Mouse (Mus musculus): ENCODE measurements around the gene Serpinb3c.
"Not testable (repeated sequence)": the region's sequence is repeated elsewhere in the genome, so short reads cannot be mapped to it uniquely, and the experiment has no call there.

The Serpinb3c gene

GRCm38 (mm10) chr1:107278261-107278660 lies at the start of gene Serpinb3c, which contains the start of gene Serpinb3b:
TSS of gene Serpinb3c (minus strand) at chr1:107278371.
TSS of gene Serpinb3b (minus strand) at chr1:107278361.
- DNase-seq (ENCODE audit: low read depth, low spot score), result not testable (repeated sequence)

DNA sequence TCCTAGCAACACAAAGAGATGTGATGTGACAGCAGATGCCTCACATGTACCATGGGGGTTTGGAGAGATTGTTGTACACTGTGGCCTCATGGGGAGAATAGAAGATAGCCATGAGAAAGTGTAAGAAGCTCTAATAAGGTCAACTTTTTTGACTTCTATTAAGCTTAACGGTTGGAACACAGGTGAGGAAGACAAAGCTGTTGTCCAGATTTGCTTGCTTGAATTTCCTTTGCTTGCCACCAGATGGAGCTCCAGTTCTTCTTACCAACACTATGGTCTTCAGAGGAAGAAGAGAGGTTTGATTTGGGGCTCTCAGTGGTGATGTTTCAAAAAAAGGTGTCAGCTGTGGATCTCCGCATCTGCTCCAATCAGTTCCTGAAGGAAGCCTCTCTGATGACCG lies 35.0 kb downstream of the Serpinb3c start:
- DNase-seq (ENCODE audit: low read depth, low spot score), result peak; percentile 7
